Mouse (Mus musculus): ENCODE results near the gene Alcam. TPM values are rescaled to one million over a fixed set of nuclear protein-coding genes. Genes with fewer than 3 reads are reported as not detected.

Gene Alcam
- 17.2 and 19.6 TPM in 2 replicates for polyA plus RNA-seq (2015; fragmentation: Nextera tagmentation; extraction: Ambion mirVana)

- DNase-seq (ENCODE audit: low spot score): peak; percentile 20
Observed at GRCm38 (mm10) chr16:52453971-52454514, at the start of gene Alcam. Alcam (minus strand) TSS chr16:52454074.

GRCm38 (mm10) chr16:52498757-52499335 is 45.0 kb upstream of the Alcam start:
- no peak for DNase-seq (ENCODE audit: low spot score)

- DNase-seq (ENCODE audit: low spot score): no peak
Observed at GRCm38 (mm10) chr16:52490542-52490941, 36.7 kb upstream of the Alcam start.

- no peak for DNase-seq (ENCODE audit: low spot score)
Observed at GRCm38 (mm10) chr16:52474235-52474634, 20.4 kb upstream of the Alcam start.

GRCm38 (mm10) chr16:52473089-52473488 is 19.2 kb upstream of the Alcam start:
- no peak for DNase-seq (ENCODE audit: low spot score)

GRCm38 (mm10) chr16:52472635-52473034 is 18.8 kb upstream of the Alcam start:
- no peak for DNase-seq (ENCODE audit: low spot score)

- DNase-seq (ENCODE audit: low spot score): no peak
Observed at GRCm38 (mm10) chr16:52472059-52472458, 18.2 kb upstream of the Alcam start.

GRCm38 (mm10) chr16:52470881-52471280 is 17.0 kb upstream of the Alcam start:
- no peak for DNase-seq (ENCODE audit: low spot score)

GRCm38 (mm10) chr16:52470226-52470625 is 16.4 kb upstream of the Alcam start:
- no peak for DNase-seq (ENCODE audit: low spot score)

- no peak for DNase-seq (ENCODE audit: low spot score)
Observed at GRCm38 (mm10) chr16:52468426-52468825, 14.6 kb upstream of the Alcam start.

- no peak for DNase-seq (ENCODE audit: low spot score)
Observed at GRCm38 (mm10) chr16:52466770-52467169, 12.9 kb upstream of the Alcam start.

- no peak for DNase-seq (ENCODE audit: low spot score)
Observed at GRCm38 (mm10) chr16:52464597-52464996, 10.7 kb upstream of the Alcam start.

- peak; percentile 89 for DNase-seq (ENCODE audit: low spot score)
Observed at GRCm38 (mm10) chr16:52452862-52453715, 785 bp downstream of the Alcam start.

GRCm38 (mm10) chr16:52452477-52452831 is 1.4 kb downstream of the Alcam start:
- peak; percentile 19 for DNase-seq (ENCODE audit: low spot score)

- DNase-seq (ENCODE audit: low spot score): no peak
Observed at GRCm38 (mm10) chr16:52451786-52452476, 1.9 kb downstream of the Alcam start.

GRCm38 (mm10) chr16:52451101-52451785 is 2.6 kb downstream of the Alcam start:
- DNase-seq (ENCODE audit: low spot score): no peak

GRCm38 (mm10) chr16:52450245-52451100 is 3.4 kb downstream of the Alcam start:
- peak; percentile 12 for DNase-seq (ENCODE audit: low spot score)

- DNase-seq (ENCODE audit: low spot score): no peak
Observed at GRCm38 (mm10) chr16:52449889-52450244, 4.0 kb downstream of the Alcam start.

- DNase-seq (ENCODE audit: low spot score): no peak
Observed at GRCm38 (mm10) chr16:52445984-52446383, 7.9 kb downstream of the Alcam start.

All from thymus, postnatal 0 days (tissue).